Mouse (Mus musculus) ZHBTc4 (cell line): Measurements from ENCODE around the gene Aamp.

Experiments
- DNase-seq: peaks from one replicate; pipeline ENCODE4 v3.0.0-alpha.2; 2011; ENCODE audit warnings: low read depth, low spot score

Aamp gene

DNA sequence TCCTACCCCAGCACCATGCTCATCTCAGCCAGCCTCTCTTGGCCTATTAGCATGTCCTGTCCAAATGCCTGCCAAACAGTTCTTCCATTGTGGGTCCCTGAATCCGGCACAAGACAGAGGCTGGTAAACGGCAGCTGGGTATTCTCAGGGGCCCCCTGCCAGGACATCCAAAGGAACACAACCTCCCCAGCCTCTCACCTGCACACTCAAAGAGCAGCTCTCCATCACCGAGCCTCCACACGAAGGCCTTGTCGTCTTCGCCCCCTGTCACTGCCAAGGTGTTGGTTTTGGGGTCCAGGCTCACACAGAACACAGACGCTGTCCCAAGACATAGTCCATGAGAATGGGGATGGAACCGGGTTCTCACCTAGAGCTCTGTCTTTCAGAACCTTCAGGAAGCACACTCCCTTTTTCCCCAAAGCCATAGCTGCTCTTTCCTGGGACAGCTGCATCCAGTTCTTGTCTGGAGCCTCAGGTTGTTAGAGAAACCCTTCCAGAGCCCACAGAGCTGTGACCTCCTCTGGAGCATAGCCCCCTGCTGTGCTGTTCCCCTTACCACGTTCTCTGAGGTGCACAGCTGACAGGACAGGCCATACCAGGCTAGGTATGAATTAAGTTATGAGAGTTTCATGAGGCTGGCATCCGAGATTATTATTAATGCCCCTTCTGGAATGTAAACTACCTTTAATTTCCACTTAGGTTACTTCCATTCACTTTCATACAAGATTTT is 1.5 kb downstream of the Aamp start:
- DNase-seq = no peak

DNA sequence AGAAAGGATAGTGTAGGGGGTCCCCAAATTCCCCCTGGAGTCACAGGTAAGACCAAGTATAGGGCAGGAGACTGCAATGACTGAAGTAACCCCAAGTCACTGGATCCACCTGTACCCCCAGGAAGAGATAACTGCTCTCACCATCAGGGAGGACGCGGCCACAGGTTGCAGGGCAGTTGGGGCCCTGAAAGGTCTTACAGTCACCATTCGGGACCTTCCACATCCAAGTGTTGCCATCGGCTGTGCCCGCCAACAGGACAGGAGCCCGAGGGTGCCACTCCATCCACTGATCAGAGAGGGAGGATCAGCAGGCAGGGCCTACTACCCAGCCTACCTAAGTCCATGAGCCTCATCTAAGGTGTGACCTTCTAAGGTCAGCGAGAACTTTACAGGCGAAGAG is 2.7 kb downstream of the Aamp start:
- no peak for DNase-seq

DNA sequence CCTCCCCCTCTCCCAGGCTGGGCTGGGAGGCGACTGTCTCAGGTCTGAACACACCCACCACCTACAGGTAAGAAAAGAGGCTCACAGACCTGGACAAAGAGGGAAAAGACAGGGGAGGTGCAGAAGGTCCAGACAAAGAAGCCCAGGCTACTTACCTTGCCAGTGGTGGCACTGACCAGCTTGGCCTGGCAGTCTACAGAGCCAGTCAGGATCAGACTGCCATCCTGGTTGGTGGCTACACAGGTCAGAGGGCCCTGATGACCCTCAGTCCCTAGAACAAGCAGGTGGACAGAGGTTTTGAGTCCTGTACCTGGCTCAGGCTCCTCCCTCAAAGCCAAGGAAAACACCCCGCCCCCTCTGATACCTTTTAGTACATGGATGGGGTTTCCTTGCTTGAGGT is 3.2 kb downstream of the Aamp start:
- no peak for DNase-seq

DNA sequence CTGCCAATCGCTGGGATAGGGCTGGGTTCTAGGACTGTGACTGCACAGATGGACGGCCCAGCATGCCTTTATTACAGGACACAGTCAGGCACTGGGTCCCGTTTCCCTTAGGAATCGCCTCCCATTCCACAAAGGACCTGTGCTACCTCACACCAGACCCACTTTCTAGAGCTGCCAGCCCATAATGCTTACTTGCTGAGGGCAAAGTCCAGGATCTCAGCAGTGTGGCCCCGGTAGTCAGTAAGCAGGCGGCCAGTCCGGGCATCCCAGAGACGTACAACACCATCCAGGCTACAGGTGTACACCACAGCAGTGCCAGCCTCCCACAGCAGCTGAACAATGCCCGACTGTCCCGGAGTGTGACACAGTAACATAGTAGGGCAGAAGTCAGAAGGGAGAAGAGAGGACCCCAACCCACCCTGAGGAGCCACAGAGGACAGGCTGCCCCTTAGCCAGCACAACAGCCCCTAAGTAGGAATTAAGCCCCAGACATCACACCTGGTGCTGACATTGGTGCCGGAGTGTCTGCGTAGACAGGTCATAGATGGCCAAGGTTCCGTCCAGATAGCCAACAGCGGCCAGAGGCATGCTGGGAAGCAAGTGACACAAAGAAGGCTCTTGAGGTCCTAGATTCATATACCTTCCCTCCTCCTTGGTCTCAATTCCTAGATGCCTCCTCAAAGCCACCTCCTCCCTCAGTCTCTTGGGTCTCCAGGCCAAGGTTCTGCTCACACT is 3.8 kb downstream of the Aamp start:
- DNase-seq = no peak

DNA sequence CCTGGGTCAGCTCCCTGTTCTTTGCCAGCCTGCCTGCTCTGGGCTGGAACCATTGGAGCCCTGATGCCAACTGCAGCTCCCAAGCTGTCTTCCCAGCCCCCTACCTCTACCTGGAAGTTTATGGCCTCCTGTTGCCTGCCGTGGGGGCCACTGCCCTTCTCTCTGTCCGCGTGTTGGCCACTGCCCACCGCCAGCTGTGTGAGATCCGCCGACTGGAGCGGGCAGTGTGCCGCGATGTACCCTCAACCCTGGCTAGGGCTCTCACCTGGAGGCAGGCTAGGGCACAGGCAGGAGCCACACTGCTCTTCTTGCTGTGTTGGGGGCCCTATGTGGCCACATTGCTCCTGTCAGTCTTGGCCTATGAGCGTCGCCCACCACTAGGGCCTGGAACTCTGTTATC is 5.5 kb downstream of the Aamp start:
- DNase-seq = peak; percentile 36

DNA sequence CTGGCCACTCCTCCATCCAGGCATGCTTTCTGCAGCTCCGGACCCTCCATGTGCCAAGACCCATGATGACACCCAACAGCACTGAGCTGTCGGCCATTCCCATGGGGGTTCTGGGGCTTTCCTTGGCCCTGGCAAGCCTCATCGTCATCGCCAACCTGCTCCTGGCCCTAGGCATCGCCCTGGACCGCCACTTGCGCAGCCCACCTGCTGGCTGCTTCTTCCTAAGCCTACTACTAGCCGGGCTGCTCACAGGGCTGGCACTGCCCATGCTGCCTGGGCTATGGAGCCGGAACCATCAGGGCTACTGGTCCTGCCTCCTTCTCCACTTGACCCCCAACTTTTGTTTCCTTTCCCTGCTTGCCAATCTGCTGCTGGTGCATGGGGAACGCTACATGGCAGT is 6.0 kb downstream of the Aamp start, which contains the start of gene Gpbar1:
Gene Gpbar1, plus strand, starts transcription at position 13 of the 400 bp plus-strand sequence.
- no peak for DNase-seq

DNA sequence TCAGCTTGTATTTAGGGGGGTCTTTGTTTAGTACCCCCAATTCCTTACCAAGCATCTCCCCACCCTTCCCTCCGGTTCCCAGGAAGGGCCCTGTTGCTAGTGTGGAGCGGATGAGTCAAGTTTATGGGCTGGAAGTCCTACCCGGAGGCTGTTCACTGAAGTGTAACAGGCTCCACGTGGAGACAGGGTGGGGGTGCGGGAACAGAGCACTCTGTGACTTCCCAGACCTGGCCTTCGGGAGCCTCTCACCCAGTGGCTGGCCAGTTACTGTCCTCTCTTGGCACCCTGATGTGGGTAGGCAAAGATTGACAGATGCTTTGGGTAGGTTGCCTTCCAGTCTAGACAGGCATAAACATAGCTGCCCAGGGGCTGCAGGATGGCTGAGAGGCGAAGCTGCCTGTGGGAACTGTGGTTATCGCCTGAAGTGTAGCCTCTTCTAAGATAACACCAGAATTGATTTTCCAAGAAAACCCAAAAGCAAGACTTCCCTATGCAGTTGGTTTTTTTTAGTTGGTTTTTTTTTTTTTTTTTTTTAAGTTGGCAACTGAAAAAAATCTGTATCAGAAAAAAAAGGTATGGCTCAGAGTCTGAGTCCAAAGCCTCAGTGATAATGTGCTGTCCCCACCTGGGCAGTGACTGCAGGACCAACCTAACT is 6.5 kb downstream of the Aamp start:
- no peak for DNase-seq

DNA sequence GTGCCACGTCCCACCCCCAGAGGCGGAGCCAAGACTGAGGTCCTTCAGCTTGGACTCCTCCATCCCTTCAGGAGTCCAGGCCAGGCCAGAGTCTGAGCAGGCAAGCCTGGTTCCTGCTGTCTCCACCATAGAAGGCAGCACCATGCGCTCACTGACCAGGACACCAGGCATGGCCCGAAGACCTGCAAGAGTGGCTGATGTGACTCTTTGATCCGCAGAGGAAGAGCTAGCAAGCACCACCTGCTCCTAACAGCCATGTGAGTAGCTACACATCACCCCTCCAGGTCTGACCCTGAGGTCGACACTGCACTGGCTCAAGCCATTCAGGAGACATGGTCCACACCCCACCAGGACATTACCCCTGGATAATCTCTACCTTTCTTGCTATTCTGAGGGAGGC is 7.5 kb downstream of the Aamp start:
- no peak for DNase-seq

DNA sequence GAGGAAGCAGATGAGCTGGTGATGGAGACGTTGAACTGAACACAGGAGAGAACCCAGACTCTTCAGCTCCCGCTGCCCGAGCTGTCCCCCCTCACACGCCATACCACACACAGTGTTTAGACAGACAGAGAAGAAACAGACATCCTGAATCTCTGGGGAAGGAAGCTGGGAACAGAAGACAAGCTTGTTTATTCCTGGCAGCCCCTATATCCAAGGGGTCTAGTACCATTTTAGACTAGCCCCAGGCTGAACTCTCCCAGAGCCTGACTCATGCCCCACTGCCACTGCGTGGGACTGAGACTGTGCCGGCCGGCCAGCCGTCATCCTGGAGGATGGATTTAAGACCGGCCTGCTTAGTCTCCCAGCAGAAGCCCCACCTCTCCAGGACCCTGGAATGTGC is 9.5 kb downstream of the Aamp start:
- no peak for DNase-seq

DNA sequence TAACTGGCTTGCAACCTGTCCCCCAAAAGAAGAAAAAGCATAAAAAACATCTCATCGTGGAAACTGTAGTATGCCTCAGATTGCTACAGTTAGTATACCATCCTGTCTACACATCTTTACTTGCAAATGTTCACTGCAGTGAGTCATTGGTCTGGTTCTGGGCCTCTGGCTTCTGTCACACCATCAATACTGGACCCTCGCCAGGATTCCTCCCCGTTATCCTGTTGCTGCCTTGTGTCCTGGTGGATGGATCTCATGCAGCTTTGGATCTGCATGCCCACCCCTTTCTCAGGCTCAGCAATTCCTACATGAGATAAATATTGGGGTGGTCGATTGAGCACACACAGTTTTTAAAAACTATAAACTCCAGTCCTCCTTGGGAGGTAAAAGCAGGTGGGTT is 12.9 kb downstream of the Aamp start:
- no peak for DNase-seq

DNA sequence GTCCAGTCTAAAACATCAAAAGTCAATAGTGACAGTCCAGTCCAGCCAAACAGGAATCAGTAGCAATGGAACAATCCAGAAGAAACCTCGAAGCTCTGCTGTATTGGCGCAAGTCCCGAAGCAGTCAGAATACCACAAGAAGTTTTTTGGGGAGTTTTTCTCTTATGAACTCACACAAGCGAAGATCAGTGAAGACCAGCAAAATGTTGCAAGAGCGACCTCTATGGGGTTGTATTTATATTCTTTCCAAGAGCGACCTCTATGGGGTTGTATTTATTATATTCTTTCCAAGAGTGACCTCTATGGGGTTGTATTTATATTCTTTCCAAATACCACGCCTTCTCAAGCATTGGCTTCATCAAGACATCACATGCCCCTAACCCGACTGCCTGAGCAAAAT is 15.8 kb downstream of the Aamp start:
- DNase-seq = no peak

DNA sequence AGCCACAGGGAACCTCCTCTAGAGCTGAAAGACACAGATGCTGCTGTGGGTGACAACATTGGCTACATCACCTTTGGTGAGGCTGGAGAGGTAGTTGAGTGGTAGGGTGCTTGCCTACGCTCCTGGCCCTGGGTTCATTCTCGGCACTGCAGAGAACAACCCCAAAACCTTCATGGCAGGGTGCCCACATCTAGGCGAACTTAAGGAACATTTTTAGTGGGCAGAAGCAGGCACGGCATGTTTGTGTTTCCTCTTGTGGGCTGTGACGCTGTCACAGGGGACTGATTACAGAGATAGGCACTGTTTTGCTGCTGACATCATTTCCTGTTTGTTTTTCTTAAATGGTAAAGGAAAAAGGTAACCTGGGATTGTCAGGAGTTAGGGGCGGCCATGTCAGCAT is 22.0 kb downstream of the Aamp start:
- no peak for DNase-seq

DNA sequence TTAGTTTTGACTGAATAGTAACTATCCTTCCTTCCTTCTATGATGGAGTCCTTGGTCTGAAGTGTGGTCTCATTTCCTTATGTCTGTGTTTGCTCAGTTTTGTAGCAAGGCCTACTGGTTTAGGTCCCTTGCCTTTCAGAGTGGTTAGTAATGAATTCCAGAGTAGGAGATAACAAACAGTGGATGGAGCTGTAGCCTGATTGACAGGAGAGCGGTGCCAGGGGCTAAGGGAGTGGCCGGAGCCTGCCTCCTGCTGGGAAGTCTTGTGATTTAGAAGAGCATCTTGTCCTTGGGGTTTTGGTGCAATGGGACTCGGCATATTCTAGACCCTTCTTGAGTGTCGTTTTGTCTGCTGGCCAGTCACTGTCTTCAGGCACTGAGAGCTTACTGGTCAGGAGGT is 27.8 kb downstream of the Aamp start:
- peak; percentile 92 for DNase-seq

DNA sequence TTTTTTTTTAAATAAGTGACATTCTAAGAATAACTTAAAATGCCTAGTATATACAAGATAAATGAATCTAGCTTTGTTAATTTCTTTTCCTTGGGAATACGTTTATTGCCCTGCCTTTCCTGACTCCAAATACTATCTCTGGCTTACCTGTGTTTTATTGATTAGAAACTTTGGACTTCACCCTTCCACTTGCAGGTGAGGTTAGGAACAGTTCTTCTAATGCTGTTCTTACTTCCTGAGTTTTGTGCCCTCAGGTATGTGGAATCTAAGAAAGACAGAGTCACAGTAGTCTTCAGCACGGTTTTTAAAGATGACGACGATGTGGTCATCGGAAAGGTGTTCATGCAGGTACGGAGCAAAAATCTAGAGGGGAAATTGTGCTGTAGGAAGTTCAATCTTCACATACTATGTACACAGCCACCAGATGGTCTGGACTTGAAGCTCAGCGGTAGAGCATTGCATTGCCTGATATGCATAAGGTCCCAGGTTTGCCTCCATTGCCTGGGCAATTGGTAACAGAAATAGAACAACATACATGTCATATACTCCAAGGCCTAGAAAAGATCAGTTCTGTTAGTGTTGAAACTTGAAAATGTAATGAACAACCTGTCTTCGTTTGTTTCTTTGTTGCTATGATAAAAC is 28.7 kb downstream of the Aamp start:
- DNase-seq = no peak

DNA sequence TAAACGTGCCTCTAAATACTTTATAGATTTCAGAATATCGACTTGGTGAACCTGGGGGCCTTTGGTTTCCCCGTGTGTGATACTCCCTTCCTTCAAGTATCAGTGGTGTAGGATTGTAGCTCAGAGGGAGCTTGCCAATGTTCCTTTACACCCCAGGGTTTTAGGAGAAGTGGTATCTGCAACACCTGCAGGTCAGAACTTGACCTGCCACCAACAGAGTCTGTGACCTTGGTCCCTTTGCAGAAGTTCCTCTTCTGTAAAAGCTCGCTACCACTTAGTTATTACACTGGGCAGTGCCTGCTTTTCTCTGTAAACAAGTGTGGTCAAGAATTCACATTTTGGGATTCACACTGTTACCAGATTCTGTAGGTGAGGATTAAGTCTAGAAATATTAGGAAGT is 34.4 kb downstream of the Aamp start:
- DNase-seq = no peak

DNA sequence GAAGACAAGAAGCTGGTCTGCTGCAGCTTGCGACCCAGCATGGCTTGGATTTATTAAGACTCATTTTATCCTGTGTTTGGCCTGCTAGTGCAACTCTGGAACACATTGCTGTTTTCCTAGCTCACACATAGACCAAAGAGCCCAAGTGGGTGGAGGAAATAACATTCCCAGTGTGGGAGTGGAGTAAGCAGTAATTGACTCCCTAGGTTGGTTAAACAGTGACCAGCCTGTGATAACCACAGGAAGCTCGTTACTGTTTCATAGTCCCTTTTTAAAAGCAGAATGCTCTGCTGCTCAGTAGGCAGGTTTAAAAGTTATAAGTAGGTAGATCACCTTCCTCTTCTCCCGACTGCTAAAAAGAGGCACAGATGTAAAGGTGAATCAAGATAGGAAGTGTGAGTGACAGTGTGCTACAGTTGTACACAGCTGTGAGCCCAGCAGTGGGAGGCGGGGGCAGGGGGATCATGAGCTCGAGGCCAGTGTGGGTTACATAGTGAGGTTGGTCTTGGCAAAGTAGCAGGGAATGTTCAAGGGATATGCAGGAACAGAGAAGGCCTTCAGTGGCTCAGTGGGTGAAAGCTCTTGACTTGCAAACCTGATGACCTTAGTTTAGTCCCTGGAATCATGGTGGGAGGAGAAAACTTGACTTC is 35.1 kb downstream of the Aamp start:
- no peak for DNase-seq

DNA sequence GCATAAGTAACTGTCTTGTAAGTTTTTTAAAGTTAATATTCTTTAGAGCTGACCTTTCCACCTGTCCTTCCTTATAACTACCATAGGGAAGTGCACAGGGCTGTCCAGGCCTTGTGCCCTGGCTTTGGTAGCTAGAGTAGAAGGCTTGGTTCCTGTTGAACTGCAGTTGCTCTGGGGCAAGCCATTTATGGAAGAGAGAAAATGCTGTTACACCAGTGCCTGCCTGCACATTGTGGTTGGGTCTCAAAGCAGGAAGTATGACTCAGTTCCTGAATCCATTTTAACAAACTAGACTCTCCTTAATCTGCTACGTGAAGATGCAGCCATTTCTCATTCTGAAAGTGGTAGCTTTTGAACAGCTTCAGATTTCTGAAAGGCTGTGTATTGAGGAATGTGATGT is 35.7 kb downstream of the Aamp start:
- DNase-seq = no peak

DNA sequence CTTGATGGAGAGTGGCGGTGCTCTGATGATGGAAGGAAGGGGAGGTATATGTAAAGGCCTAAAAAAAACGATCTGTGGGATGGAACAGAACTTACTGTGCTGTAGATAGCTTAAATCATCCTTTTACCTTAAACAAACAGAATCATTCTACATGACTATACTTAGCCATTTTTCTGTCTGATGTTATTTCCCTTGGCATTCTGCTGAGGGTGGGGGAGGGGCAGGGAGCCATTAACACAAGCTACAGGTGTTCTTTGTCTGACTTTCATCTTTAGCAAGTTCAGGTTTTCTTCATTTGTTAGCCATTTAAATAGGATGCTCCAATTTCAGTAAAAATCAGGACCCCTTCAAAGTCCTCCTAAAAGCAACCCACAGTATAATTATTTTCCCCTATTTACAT is 39.0 kb downstream of the Aamp start:
- DNase-seq = peak; percentile 59

DNA sequence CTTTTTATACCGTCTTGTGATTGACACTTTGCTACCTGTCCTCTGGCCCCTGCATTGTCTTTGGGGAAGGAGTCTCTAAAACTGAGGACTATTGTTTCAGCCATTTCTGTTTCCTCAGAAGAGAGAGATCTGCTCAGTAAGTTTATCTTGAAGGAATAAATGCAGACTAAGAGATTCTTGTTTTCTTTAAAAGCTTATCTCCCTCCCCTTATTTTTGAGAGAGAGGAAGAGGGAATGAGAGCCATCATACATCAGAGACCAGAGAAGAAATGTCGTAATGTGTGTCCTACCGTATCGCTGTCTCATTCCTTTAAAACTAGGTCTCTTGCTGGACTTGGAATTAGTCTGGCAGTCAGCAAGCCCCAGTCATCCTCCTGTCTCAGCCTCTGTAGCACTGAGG is 43.7 kb downstream of the Aamp start:
- no peak for DNase-seq

DNA sequence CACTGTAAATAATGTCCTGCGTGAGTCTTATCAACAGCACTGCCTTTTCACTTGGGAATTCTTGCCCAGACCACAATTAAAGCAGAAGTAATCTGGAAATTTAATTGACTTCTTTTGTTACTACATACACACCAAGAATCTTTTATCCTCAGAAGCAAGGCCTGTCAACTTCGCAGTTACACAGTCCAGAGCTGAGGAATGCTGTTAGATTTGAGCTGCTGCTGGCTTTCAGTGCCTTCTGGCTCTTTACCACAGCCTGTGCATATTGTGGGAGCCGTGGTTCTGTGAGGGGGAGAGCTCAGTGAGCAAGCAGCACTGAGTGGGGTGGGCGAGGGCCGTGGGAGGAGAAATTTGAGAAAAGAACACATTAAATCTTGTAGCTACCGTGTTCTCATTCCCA is 44.2 kb downstream of the Aamp start:
- no peak for DNase-seq

DNA sequence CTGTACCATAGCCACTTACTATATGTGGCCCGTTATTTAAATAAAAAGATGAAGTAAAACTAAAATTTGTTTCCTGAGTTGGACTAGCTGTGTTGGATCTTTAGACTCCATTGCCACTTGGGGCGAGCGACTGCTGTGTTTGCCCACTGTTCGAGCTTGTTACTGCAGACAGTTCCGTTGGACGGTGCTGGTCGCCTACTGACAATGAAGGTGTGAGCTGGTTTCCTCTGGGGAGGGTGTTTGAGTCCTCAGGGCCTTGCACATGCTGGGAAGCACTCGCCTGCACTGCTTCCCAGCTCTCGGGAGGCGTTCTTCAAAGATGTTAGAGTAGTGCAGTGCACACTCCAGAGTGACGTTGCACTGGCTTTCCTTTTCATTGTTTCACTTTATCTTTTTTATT is 44.9 kb downstream of the Aamp start:
- DNase-seq = peak; percentile 47

DNA sequence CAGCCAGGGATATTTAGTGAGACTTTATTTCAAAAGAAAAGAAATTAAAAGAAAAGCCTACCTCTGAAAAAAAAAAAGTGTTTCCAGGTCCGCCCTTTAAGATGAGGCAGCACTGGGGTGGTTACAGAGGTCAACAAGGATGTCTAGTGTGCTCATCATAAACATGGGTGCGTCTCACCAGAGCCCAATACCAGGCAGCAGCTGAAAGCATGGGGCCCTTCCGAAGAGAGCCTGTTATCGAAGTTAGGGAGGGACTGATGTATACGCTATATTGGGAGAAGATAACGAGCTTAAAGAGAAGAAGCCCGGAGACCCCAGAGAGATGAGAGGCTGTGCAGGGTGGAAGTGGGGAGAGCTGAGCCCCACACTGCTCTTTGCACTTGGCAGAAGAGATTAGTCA is 45.4 kb downstream of the Aamp start:
- no peak for DNase-seq
